Mouse (Mus musculus): ENCODE measurements around the gene Gm4553. TPM values are rescaled to one million over a fixed set of nuclear protein-coding genes. Genes with fewer than 3 reads are reported as not detected.

Gene Gm4553
- not detected in 2 replicates for polyA plus RNA-seq (2012; rRNA removed)

DNA sequence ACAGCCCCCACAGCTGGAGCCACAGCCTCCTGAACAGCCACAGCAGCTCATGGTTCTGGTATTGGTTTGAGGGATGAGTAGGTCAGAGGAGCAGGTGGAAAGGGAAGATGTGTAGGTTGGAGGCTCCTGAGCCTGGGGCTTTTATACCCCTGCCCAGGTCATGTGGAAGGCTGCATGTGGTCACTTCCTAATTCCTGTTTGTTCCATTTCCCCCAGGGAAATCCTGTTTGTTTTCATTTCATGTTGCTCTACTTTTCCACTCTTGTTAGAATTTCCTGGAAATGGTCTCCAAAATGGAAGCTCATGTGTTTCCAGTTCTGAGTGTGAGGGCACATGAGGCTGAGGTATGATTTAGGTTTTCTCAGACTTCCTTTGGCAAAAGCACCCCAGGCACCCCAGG, at the start of gene Gm4553:
TSS of gene Gm4553 (minus strand) at position 101 of the 400 bp plus-strand sequence.

DNA sequence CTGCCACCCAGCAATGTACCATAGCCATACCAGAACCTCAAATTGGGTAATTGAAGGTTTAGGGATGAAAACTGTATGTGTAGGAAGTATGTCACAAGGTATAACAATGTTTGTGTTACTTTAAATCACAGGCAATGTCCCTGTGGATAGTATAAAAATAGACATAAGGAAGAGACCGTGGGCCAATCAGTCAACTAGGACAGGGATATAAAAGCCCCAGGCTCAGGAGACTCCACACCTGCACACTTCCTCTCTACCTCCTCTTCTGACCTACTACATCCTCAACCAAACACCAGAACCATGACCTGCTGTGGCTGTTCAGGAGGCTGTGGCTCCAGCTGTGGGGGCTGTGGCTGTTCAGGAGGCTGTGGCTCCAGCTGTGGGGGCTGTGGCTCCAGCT, 46.0 kb upstream of the Gm4553 start, which contains the start of gene Gm7579:
TSS of gene Gm7579 (plus strand) at position 301 of the 400 bp plus-strand sequence.

DNA sequence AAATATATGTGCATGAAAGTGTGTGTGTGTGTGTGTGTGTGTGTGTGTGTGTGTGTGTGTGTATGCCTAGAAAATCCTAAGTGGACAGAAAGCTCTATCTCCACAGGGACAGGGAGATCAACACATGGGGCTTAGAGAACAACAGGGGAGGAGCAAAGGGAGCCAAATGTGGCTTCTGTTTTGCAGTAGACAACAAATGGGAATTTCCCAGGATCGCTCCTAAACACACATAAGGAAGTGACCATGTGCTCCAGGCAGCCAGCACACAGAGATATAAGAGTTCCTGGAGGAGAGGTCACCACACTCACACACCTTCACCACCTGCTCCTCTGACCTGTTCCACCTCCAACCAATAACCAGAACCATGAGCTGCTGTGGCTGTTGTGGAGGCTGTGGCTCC, 35.5 kb upstream of the Gm4553 start, which contains the start of gene Krtap5-3:
TSS of gene Krtap5-3 (plus strand) at position 301 of the 400 bp plus-strand sequence.

DNA sequence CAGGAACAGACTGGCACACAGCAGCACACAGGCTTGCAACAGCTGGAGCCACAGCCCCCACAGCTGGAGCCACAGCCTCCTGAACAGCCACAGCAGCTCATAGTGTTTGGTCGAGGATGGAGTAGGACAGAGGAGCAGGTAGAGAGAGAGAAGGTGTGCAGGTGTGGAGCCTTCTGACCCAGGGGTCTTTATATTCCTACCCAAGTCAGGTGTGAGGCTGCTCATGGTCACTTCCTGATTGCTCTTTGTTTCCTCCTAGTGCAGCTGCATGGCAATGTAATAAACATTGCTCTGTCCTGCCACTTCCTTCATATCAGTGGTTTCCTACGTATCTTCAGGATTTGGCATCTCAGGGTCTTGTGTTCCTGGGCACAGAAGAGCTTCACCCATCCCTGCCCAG, 24.8 kb upstream of the Gm4553 start, which contains the start of gene Gm10153:
TSS of gene Gm10153 (minus strand) at position 101 of the 400 bp plus-strand sequence.

DNA sequence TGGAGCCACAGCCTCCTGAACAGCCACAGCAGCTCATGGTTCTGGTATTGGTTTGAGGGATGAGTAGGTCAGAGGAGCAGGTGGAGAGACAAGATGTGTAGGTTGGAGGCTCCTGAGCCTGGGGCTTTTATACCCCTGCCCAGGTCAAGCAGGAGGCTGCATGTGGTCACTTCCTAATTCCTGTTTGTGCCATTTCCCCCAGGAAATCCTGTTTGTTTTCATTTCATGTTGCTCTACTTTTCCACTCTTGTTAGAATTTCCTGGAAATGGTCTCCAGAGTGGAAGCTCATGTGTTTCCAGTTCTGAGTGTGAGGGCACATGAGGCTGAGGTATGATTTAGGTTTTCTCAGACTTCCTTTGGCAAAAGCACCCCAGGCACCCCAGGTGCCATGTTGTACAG, 10.4 kb upstream of the Gm4553 start, which contains the start of gene Krtap5-2:
TSS of gene Krtap5-2 (minus strand) at position 101 of the 400 bp plus-strand sequence.

DNA sequence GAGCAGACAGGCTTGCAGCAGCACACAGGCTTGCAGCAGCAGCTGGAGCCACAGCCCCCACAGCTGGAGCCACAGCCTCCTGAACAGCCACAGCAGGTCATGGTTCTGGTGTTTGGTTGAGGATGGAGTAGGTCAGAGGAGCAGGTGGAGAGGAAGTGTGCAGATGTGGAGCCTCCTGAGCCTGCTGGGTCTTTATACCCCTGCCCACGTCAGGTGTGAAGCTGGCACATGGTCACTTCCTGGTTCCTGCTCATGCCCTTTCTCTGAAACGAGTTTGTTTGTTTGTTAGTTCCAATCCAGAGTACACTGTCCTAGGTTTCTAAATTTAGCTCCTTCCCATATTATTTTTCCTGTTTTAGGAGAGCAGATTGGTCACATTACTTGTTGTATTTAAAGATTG, 8.5 kb downstream of the Gm4553 start, which contains the start of gene Gm29735:
TSS of gene Gm29735 (minus strand) at position 101 of the 400 bp plus-strand sequence.

DNA sequence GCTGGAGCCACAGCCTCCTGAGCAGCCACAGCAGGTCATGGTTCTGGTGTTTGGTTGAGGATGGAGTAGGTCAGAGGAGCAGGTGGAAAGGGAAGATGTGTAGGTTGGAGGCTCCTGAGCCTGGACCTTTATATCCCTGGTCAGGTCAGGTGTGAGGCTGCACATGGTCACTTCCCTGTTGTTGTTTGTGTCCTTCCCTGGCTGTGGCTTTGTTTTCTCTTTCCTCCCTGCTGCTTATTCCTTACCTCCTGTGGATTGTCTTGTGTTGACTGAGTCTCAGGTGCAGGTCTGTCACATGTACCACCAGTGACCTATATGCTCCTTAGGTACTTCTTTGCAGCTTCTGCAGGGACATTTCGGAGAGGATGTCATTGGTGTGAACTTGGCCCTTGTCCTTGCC, 21.0 kb downstream of the Gm4553 start, which contains the start of gene Gm45337:
TSS of gene Gm45337 (minus strand) at position 101 of the 400 bp plus-strand sequence.

DNA sequence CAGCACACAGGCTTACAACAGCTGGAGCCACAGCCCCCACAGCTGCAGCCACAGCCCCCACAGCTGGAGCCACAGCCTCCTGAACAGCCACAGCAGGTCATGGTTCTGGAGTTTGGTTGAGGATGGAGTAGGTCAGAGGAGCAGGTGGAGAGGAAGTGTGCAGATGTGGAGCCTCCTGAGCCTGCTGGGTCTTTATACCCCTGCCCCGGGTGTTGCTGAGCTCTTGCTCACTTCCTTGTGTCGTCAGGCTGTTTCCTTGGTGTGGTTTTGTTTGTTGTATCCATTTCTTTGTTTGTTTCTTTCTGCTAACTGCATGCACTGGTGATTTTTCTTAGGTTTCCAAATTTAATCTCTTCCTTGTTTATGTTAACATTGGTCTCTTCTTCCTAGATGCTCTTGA, 29.6 kb downstream of the Gm4553 start, which contains the start of gene Gm39115:
TSS of gene Gm39115 (minus strand) at position 101 of the 400 bp plus-strand sequence.

DNA sequence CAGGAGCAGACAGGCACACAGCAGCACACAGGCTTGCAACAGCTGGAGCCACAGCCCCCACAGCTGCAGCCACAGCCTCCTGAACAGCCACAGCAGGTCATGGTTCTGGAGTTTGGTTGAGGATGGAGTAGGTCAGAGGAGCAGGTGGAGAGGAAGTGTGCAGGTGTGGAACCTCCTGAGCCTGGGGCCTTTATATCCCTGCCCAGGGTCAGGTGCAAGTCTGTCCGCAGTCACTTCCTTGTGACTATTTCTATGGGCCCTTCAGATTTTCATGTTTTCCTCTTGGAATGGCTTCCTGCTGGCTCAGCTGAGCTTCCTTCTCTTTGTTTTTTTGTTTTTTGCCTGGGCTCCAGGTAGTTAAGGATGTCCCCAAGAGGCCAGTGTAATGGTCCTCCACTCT, 44.9 kb downstream of the Gm4553 start, which contains the start of gene Gm45618:
TSS of gene Gm45618 (minus strand) at position 101 of the 400 bp plus-strand sequence.

Other genes with a start within 250 kb of the Gm4553 start
- 16.6 and 17.1 TPM in 2 replicates for gene Tollip, start 247.2 kb downstream of the Gm4553 start, polyA plus RNA-seq (2012; rRNA removed)
- not detected in 2 replicates for gene Brsk2, start 216.0 kb downstream of the Gm4553 start, polyA plus RNA-seq (2012; rRNA removed)
- 26.5 and 26.9 TPM in 2 replicates for gene Mob2, start 104.7 kb downstream of the Gm4553 start, polyA plus RNA-seq (2012; rRNA removed)
- gene Dusp8, start 69.9 kb downstream of the Gm4553 start, polyA plus RNA-seq (2012; rRNA removed), result 1.4 TPM in 2 replicates
- not detected in 2 replicates for gene Gm45618, start 45.0 kb downstream of the Gm4553 start, polyA plus RNA-seq (2012; rRNA removed)
- not detected in 2 replicates for gene Gm39115, start 29.7 kb downstream of the Gm4553 start, polyA plus RNA-seq (2012; rRNA removed)
- gene Gm45337, start 21.1 kb downstream of the Gm4553 start, polyA plus RNA-seq (2012; rRNA removed), result not detected in 2 replicates
- gene Gm29735, start 8.6 kb downstream of the Gm4553 start, polyA plus RNA-seq (2012; rRNA removed), result not detected in 2 replicates
- not detected in 2 replicates for gene Krtap5-2, start 10.3 kb upstream of the Gm4553 start, polyA plus RNA-seq (2012; rRNA removed)
- not detected in 2 replicates for gene Gm10153, start 24.6 kb upstream of the Gm4553 start, polyA plus RNA-seq (2012; rRNA removed)
- gene Krtap5-3, start 35.6 kb upstream of the Gm4553 start, polyA plus RNA-seq (2012; rRNA removed), result not detected in 2 replicates
- gene Gm7579, start 46.1 kb upstream of the Gm4553 start, polyA plus RNA-seq (2012; rRNA removed), result not detected in 2 replicates
- not detected in 2 replicates for gene Krtap5-5, start 64.2 kb upstream of the Gm4553 start, polyA plus RNA-seq (2012; rRNA removed)
- gene Gm40460, start 75.3 kb upstream of the Gm4553 start, polyA plus RNA-seq (2012; rRNA removed), result not detected in 2 replicates
- gene Gm2431, start 92.6 kb upstream of the Gm4553 start, polyA plus RNA-seq (2012; rRNA removed), result not detected in 2 replicates
- gene Gm4559, start 108.6 kb upstream of the Gm4553 start, polyA plus RNA-seq (2012; rRNA removed), result not detected in 2 replicates
- gene Krtap5-1, start 131.4 kb upstream of the Gm4553 start, polyA plus RNA-seq (2012; rRNA removed), result not detected in 2 replicates
- gene Krtap5-4, start 137.8 kb upstream of the Gm4553 start, polyA plus RNA-seq (2012; rRNA removed), result not detected in 2 replicates
- 1.9 and 2.0 TPM in 2 replicates for gene Ifitm10, start 208.0 kb upstream of the Gm4553 start, polyA plus RNA-seq (2012; rRNA removed)
- 0.48 and 0.60 TPM in 2 replicates for gene Gm49369, start 216.9 kb upstream of the Gm4553 start, polyA plus RNA-seq (2012; rRNA removed)
- gene Ctsd, start 222.3 kb upstream of the Gm4553 start, polyA plus RNA-seq (2012; rRNA removed), result 286 and 330 TPM in 2 replicates